Mouse (Mus musculus) lung, postnatal 4 days (tissue): ENCODE data around the gene Ddrgk1.

ENCODE experiments used
- DNase-seq, 2 experiments: peaks; one replicate each; pipeline ENCODE4 v3.0.0; 2021

Ddrgk1 gene

GRCm38 (mm10) chr2:130664102-130664701, at the start of gene Ddrgk1:
Ddrgk1 (minus strand) TSS chr2:130664659.
- peak; percentile 94 to 96 for DNase-seq

GRCm38 (mm10) chr2:130707057-130707456, 42.6 kb upstream of the Ddrgk1 start:
- no peak for DNase-seq

DNA sequence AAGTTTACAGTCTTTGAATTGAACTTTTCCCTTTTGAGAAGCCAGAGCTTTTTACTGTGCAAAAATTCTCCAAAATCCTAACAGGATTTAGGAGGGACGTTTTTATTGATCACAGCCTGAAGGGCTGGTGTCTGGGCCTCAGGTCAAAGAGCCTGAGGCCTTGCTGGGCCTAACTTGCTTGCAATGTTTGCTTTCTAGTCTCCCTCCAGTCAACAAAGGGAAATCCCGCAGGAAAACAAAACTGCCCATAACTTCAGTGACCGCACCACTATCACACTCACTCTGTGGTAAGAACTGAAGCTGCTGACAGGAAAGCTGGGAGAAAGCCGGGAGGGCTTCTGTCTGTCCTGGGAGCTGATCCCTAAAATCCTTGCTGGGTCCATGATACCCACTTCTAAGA, 42.1 kb upstream of the Ddrgk1 start:
- DNase-seq = no peak

DNA sequence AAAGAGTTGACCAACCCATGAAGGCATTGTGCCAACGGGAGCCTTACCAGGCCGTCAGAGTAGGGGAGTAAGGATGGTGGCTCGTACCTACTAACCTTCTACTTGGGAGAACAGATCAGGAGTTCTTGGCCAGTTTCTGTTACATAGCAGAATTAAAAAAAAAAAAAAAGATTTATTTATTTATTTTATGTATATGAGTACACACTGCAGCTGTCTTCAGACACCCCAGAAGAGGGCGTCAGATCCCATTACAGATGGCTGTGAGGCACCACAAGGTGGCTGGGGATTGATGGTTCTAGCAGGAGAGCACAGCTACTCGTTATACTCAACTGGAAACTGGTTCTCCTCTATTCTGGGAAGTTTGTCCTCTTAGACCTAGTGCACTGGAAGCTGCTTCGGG, 40.7 kb upstream of the Ddrgk1 start:
- no peak for DNase-seq

GRCm38 (mm10) chr2:130704040-130705001, 39.9 kb upstream of the Ddrgk1 start:
- DNase-seq = no peak

DNA sequence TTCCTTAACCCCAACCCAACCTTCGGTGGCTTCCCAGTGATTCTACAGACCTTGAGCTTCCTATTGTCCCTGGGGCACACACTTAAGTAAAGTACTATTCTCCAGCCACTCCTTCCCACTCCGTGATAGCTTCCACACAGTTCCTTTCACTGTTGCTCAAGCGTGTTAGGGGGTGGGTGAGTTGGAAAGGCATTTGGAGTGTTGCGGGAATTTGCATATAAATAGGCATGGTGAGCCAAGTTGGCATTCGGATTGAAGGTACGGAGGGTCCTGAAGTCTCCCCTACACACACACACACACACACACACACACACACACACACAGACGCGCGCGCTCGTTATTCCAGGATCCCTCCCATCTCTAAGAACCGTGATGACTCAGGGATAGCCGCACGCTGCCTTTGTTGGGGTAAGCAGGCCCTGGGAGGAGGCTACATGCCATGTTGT, 33.4 kb upstream of the Ddrgk1 start:
- DNase-seq = no peak

- DNase-seq = peak; percentile 77 to 79
Observed at GRCm38 (mm10) chr2:130697153-130697810, 32.8 kb upstream of the Ddrgk1 start, which contains the start of gene Slc4a11. Slc4a11 (minus strand) TSS chr2:130697519.

GRCm38 (mm10) chr2:130696700-130697152, 32.3 kb upstream of the Ddrgk1 start:
- DNase-seq = no peak

GRCm38 (mm10) chr2:130693563-130693962, 29.1 kb upstream of the Ddrgk1 start:
- no peak for DNase-seq

- DNase-seq = no peak
Observed at GRCm38 (mm10) chr2:130689011-130689410, 24.6 kb upstream of the Ddrgk1 start.

DNA sequence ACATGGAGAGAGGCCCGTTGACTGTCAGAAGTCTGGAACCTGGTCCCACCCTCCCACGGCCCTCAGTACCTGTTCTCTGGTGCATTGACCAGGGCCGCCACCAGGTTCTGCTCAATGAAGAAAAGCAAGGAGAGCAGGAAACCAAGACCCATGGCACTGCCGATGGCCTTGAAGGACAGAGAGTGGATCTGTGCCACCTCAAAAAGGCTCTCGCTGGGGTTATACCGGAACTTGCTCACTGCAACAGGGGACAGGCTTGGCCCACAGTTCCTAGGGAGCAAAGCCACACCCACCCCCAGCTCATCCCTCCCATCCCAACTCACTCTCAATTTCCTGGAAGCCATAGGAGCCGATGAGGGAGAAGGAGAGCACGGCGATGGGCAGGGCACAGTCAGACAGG, 21.0 kb upstream of the Ddrgk1 start:
- DNase-seq = no peak

DNA sequence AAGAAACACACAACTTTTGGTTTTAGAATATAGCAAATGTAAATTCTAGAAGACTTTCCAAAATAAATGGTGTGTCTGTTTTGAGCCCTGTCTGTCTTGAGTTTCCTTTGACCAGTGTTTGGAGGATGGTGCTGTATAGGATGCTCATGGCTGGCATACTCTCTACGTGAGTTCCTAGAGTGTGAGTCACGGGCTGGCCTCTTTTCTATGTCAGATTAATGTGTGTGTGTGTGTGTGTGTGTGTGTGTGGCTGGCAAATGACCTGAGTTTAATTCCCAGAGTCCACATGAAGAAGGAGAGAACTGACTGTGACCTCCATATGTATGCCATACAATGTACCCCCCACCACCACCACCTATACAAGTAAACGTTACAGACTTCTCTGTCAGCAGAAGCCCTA, 17.1 kb upstream of the Ddrgk1 start:
- DNase-seq = no peak

- no peak for DNase-seq
Observed at GRCm38 (mm10) chr2:130679899-130680298, 15.4 kb upstream of the Ddrgk1 start.

DNA sequence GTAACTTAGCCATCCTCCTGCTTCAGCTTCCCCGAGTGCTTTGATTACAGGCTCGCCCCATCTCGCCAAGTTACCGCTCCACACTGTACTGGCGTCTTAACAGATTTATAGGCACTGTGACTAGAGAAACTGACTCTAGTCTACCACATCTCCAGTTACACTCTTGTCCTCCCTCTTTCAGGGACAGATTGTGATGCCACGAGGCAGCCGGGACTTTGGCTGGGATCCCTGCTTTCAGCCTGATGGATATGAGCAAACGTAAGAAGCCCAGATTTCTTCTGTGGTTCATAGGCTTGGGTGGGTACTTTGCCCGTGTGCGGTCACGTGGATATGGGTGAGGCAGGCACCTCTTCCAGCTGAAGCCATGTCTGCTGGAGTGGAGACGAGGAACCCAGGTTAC, 14.7 kb upstream of the Ddrgk1 start:
- no peak for DNase-seq

GRCm38 (mm10) chr2:130677211-130677610, 12.8 kb upstream of the Ddrgk1 start:
- no peak for DNase-seq

DNA sequence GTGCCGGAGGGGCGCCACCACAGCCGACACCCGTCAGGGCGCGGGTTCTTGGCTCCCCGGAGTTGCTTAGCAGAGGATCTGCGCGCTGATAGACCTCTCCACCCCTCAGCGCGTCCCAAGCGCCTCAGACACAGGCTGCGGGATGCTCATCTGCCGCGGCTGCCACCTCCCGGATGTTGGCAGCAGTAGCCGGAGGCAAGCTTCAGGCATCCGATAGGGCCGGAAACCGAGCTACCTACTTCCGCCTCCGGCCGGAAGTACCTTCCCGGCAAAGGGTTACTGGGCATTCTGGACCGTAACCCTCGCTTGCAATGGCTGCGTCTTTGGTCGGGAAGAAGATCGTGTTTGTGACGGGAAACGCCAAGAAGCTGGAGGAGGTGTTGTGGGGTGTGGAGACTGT, 3.1 kb upstream of the Ddrgk1 start, which contains the start of gene Itpa:
Itpa (plus strand) TSS at position 52 of the 400 bp plus-strand sequence.
- peak; percentile 89 to 92 for DNase-seq

DNA sequence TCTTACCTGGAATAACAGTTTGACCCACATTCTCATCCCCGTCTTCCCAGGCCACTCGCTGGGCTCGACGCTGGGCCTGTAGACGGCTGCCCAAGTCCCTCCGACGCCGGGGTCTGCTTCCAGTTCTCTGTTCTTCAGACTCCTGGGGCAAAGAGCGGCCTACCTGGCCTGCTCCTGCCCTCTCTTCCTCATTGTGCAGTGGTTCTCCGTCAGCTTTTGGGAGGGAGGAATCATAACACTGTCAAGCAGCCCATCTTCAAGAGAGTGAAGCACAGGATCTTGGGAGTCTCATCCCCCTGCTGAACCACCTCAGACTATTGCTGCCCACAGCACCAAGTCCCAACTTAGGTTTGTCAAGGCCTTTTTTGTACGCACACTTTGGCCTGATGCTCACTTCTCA, 1.1 kb downstream of the Ddrgk1 start:
- no peak for DNase-seq

- DNase-seq = no peak
Observed at GRCm38 (mm10) chr2:130658530-130658929, 5.9 kb downstream of the Ddrgk1 start.

DNA sequence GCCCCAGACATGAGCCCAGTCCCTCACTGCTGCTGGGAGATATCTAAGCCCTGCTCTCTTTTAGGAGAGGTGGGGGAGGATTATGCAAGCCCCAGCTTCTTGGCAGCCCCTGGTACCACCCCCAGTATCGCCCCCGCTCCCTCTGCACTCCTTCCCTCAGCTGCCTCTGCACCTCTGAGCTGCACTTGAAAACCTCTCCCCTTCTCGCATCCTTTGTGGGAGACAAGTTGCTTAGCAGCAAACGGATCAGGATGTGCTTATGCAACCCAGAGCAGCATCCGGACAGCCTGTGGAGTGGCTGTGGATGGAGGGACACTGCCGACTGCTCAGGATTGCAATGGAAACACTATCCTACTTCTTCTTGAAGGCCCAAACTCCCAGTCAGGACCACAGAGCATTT, 6.9 kb downstream of the Ddrgk1 start:
- DNase-seq = no peak

- no peak for DNase-seq
Observed at GRCm38 (mm10) chr2:130656536-130656935, 7.9 kb downstream of the Ddrgk1 start.

DNA sequence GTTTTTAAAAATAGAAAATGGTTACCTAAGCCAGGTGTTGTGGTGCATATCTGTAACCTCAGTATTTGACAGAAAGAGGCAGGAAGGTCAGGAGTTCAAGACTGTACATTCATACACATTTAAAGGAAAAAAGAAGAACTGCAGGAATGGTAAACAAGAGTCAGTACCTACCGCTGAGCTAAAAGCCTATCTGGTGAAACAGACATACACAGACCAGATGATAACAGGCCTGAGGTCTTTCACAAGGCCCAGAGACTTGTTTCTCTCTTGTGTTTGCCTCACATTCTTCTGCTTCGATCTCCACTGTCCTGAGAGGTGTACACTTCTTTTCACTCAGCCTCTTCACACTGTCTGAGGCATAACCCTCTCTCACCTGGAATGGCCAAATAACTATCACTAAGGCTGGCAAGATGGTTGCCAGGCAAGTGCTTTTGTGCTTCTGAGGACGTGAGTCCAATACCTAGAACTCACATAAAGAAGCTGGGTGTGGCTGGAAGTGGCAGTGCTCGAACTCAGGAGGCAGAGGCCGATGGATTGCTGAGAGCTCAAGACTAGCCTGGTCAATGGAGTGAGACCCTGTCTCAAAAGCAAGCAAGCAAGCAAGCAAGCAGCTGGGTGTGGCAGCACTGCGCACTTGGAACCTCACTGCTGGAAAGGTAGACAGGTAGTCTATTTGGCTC, 8.7 kb downstream of the Ddrgk1 start:
- no peak for DNase-seq

DNA sequence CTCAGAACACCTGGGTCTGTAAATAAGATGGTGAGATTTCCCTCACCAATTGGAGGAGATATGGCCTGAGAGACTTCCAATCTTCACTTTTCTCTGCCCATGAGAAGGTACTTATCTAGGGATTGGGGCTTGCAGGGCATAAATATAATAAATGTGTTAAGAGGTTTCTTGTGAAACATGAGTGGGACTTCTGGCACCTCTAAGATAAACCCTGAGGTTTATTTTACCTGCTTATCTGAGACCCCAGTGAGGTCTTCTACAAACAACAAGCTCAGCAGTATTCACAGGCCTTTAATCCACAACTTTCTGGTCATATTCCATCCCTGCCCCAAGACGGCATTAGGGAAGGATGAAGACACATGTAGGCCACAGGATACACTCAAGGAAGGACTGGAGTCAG, 10.7 kb downstream of the Ddrgk1 start:
- no peak for DNase-seq

- no peak for DNase-seq
Observed at GRCm38 (mm10) chr2:130653303-130653702, 11.2 kb downstream of the Ddrgk1 start.
